Mouse (Mus musculus): ENCODE data around the gene Pdss2. TPM values are rescaled to one million over a fixed set of nuclear protein-coding genes. Genes with fewer than 3 reads are reported as not detected.

The Pdss2 gene
- polyA plus RNA-seq, 1 experiment from 2014 or later = 13.4 TPM

GRCm38 (mm10) chr10:43434326-43434725, 213.0 kb downstream of the Pdss2 start:
- Histone ChIP-seq H3K4me1 (ENCODE audit: control insufficient read depth, insufficient read depth, low read length) (peaks cover 4% of the 10 kb centered on the region), H3K27me3 (ENCODE audit: control insufficient read depth, insufficient read depth, low read length) (no peaks in the 10 kb centered on the region), H3K4me2 (ENCODE audit: low read depth, severe bottlenecking) (no peak overlapping the region), H3K27ac (replicated peaks; ENCODE audit: low read depth, low read length) (no peak overlapping the region), H3K9ac (ENCODE audit: low read length) (no peak overlapping the region), H3K4me3 (ENCODE audit: low read depth, low read length) (no peak overlapping the region), H3K36me3 (ENCODE audit: control insufficient read depth, insufficient read depth, low read length) (no peaks in the 10 kb centered on the region), H3K9me3 (ENCODE audit: control insufficient read depth, low read length) (peaks cover 3% of the 10 kb centered on the region; the same call in 1 of the 2 replicates)
- no peak for DNase-seq (ENCODE audit: low spot score)
- WGBS = 95% methylated on average over 4 of the region's 4 CpGs
- ATAC-seq (ENCODE audit: insufficient number of reproducible peaks, low FRiP score, low TSS enrichment, low read depth) = no peak

- no peak overlapping the region for H3K4me2 ChIP-seq (ENCODE audit: low read depth, severe bottlenecking)
- no peak overlapping the region for H3K4me3 ChIP-seq (ENCODE audit: low read depth, low read length)
- H3K27ac ChIP-seq (replicated peaks; ENCODE audit: low read depth, low read length) = no peak overlapping the region
- H3K9ac ChIP-seq (ENCODE audit: low read length) = no peak overlapping the region
- H3K27me3 ChIP-seq (ENCODE audit: control insufficient read depth, insufficient read depth, low read length) = no peaks in the 10 kb centered on the region
- WGBS = 89% methylated on average over 3 of the region's 3 CpGs
- H3K9me3 ChIP-seq (ENCODE audit: control insufficient read depth, low read length) = peaks cover 3% of the 10 kb centered on the region; the same call in 1 of the 2 replicates
- no peak for ATAC-seq (ENCODE audit: insufficient number of reproducible peaks, low FRiP score, low TSS enrichment, low read depth)
- peaks cover 13% of the 10 kb centered on the region for H3K4me1 ChIP-seq (ENCODE audit: control insufficient read depth, insufficient read depth, low read length)
- DNase-seq (ENCODE audit: low spot score) = no peak
- no peaks in the 10 kb centered on the region for H3K36me3 ChIP-seq (ENCODE audit: control insufficient read depth, insufficient read depth, low read length)
These were observed 214.5 kb downstream of the Pdss2 start for GRCm38 (mm10) chr10:43435757-43436156.

GRCm38 (mm10) chr10:43439492-43439941, 218.2 kb downstream of the Pdss2 start:
- 3% methylated on average over 7 of the region's 7 CpGs for WGBS
- peak; percentile 67 for DNase-seq (ENCODE audit: low spot score)

GRCm38 (mm10) chr10:43440050-43440449, 218.8 kb downstream of the Pdss2 start:
- Histone ChIP-seq H3K36me3 (ENCODE audit: control insufficient read depth, insufficient read depth, low read length) (no peaks in the 10 kb centered on the region), H3K27me3 (ENCODE audit: control insufficient read depth, insufficient read depth, low read length) (no peaks in the 10 kb centered on the region), H3K9me3 (ENCODE audit: control insufficient read depth, low read length) (peaks cover 3% of the 10 kb centered on the region; the same call in 1 of the 2 replicates), H3K4me1 (ENCODE audit: control insufficient read depth, insufficient read depth, low read length) (peaks cover 17% of the 10 kb centered on the region), H3K4me2 (ENCODE audit: low read depth, severe bottlenecking) (no peak overlapping the region), H3K9ac (ENCODE audit: low read length) (no peak overlapping the region), H3K27ac (replicated peaks; ENCODE audit: low read depth, low read length) (no peak overlapping the region), H3K4me3 (ENCODE audit: low read depth, low read length) (no peak overlapping the region)
- 40% methylated on average over 13 of the region's 13 CpGs for WGBS
- ATAC-seq (ENCODE audit: insufficient number of reproducible peaks, low FRiP score, low TSS enrichment, low read depth) = no peak
- DNase-seq (ENCODE audit: low spot score) = peak; percentile 46

More at GRCm38 (mm10) chr10:43439492-43439941, 218.2 kb downstream of the Pdss2 start:
- Histone ChIP-seq H3K27me3 (ENCODE audit: control insufficient read depth, insufficient read depth, low read length) (no peaks in the 10 kb centered on the region), H3K4me1 (ENCODE audit: control insufficient read depth, insufficient read depth, low read length) (peaks cover 17% of the 10 kb centered on the region), H3K36me3 (ENCODE audit: control insufficient read depth, insufficient read depth, low read length) (no peaks in the 10 kb centered on the region), H3K9me3 (ENCODE audit: control insufficient read depth, low read length) (peaks cover 3% of the 10 kb centered on the region; the same call in 1 of the 2 replicates), H3K4me3 (ENCODE audit: low read depth, low read length) (no peak overlapping the region), H3K9ac (ENCODE audit: low read length) (0 out of 2 replicates have a peak overlapping the region, but pooled peaks have one; percentile 19), H3K27ac (replicated peaks; ENCODE audit: low read depth, low read length) (peak overlapping the region; percentile 61), H3K4me2 (ENCODE audit: low read depth, severe bottlenecking) (no peak overlapping the region; the same call in 1 of the 2 replicates)
- ATAC-seq (ENCODE audit: insufficient number of reproducible peaks, low FRiP score, low TSS enrichment, low read depth) = peak; percentile 62; the same call in 1 of the 2 replicates

GRCm38 (mm10) chr10:43440981-43441740, 219.9 kb downstream of the Pdss2 start:
- Histone ChIP-seq H3K9ac (ENCODE audit: low read length) (no peak overlapping the region), H3K36me3 (ENCODE audit: control insufficient read depth, insufficient read depth, low read length) (no peaks in the 10 kb centered on the region), H3K4me2 (ENCODE audit: low read depth, severe bottlenecking) (no peak overlapping the region), H3K4me3 (ENCODE audit: low read depth, low read length) (no peak overlapping the region), H3K27me3 (ENCODE audit: control insufficient read depth, insufficient read depth, low read length) (no peaks in the 10 kb centered on the region), H3K27ac (replicated peaks; ENCODE audit: low read depth, low read length) (no peak overlapping the region), H3K9me3 (ENCODE audit: control insufficient read depth, low read length) (no peaks in the 10 kb centered on the region), H3K4me1 (ENCODE audit: control insufficient read depth, insufficient read depth, low read length) (peaks cover 17% of the 10 kb centered on the region)
- WGBS = 75% methylated on average over 15 of the region's 15 CpGs
- ATAC-seq (ENCODE audit: insufficient number of reproducible peaks, low FRiP score, low TSS enrichment, low read depth) = no peak
- DNase-seq (ENCODE audit: low spot score) = no peak

GRCm38 (mm10) chr10:43448656-43449055, 227.4 kb downstream of the Pdss2 start:
- no peaks in the 10 kb centered on the region for H3K27me3 ChIP-seq (ENCODE audit: control insufficient read depth, insufficient read depth, low read length)
- H3K4me2 ChIP-seq (ENCODE audit: low read depth, severe bottlenecking) = no peak overlapping the region
- H3K9ac ChIP-seq (ENCODE audit: low read length) = no peak overlapping the region
- no peak overlapping the region for H3K27ac ChIP-seq (replicated peaks; ENCODE audit: low read depth, low read length)
- H3K4me1 ChIP-seq (ENCODE audit: control insufficient read depth, insufficient read depth, low read length) = no peaks in the 10 kb centered on the region
- ATAC-seq (ENCODE audit: insufficient number of reproducible peaks, low FRiP score, low TSS enrichment, low read depth) (no peak), DNase-seq (ENCODE audit: low spot score) (no peak)
- H3K4me3 ChIP-seq (ENCODE audit: low read depth, low read length) = no peak overlapping the region
- no peaks in the 10 kb centered on the region for H3K36me3 ChIP-seq (ENCODE audit: control insufficient read depth, insufficient read depth, low read length)
- H3K9me3 ChIP-seq (ENCODE audit: control insufficient read depth, low read length) = no peaks in the 10 kb centered on the region
- WGBS = 91% methylated on average over 3 of the region's 3 CpGs

GRCm38 (mm10) chr10:43451848-43452662, 230.8 kb downstream of the Pdss2 start:
- ATAC-seq (ENCODE audit: insufficient number of reproducible peaks, low FRiP score, low TSS enrichment, low read depth) (peak; percentile 67; the same call in 1 of the 2 replicates), DNase-seq (ENCODE audit: low spot score) (peak; percentile 84)
- no peaks in the 10 kb centered on the region for H3K27me3 ChIP-seq (ENCODE audit: control insufficient read depth, insufficient read depth, low read length)
- no peaks in the 10 kb centered on the region for H3K4me1 ChIP-seq (ENCODE audit: control insufficient read depth, insufficient read depth, low read length)
- H3K36me3 ChIP-seq (ENCODE audit: control insufficient read depth, insufficient read depth, low read length) = no peaks in the 10 kb centered on the region
- no peak overlapping the region for H3K9ac ChIP-seq (ENCODE audit: low read length)
- 28% methylated on average over 16 of the region's 16 CpGs for WGBS
- peak overlapping the region; percentile 28; the same call in 1 of the 2 replicates for H3K4me2 ChIP-seq (ENCODE audit: low read depth, severe bottlenecking)
- peak overlapping the region; percentile 11; the same call in 1 of the 2 replicates for H3K4me3 ChIP-seq (ENCODE audit: low read depth, low read length)
- H3K27ac ChIP-seq (replicated peaks; ENCODE audit: low read depth, low read length) = no peak overlapping the region
- no peaks in the 10 kb centered on the region for H3K9me3 ChIP-seq (ENCODE audit: control insufficient read depth, low read length)

GRCm38 (mm10) chr10:43452663-43452996, 231.3 kb downstream of the Pdss2 start:
- WGBS = 19% methylated on average over 5 of the region's 5 CpGs
- DNase-seq (ENCODE audit: low spot score) (no peak), ATAC-seq (ENCODE audit: insufficient number of reproducible peaks, low FRiP score, low TSS enrichment, low read depth) (no peak)
- Histone ChIP-seq H3K9me3 (ENCODE audit: control insufficient read depth, low read length) (no peaks in the 10 kb centered on the region), H3K27me3 (ENCODE audit: control insufficient read depth, insufficient read depth, low read length) (no peaks in the 10 kb centered on the region), H3K4me2 (ENCODE audit: low read depth, severe bottlenecking) (peak overlapping the region; percentile 28; the same call in 1 of the 2 replicates), H3K9ac (ENCODE audit: low read length) (no peak overlapping the region), H3K4me1 (ENCODE audit: control insufficient read depth, insufficient read depth, low read length) (no peaks in the 10 kb centered on the region), H3K4me3 (ENCODE audit: low read depth, low read length) (0 out of 2 replicates have a peak overlapping the region, but pooled peaks have one; percentile 11), H3K27ac (replicated peaks; ENCODE audit: low read depth, low read length) (no peak overlapping the region), H3K36me3 (ENCODE audit: control insufficient read depth, insufficient read depth, low read length) (no peaks in the 10 kb centered on the region)
